Mouse (Mus musculus) limb, embryonic 14.5 days (tissue): ENCODE results near the gene N4bp2l1. TPM values are rescaled to one million over a fixed set of nuclear protein-coding genes. Genes with fewer than 3 reads are reported as not detected.

Experiments
- ATAC-seq: fragments of 200-750 bp; cut with Nextera tagmentation; 2 replicates; pipeline ENCODE4 v1.8.0; 2017; ENCODE audit warnings: low read depth, moderate number of reproducible peaks, moderate TSS enrichment; ENCODE audit not compliant: low FRiP score
- DNase-seq: peaks from one replicate; pipeline ENCODE4 v3.0.0-alpha.2; 2015; ENCODE audit warnings: low spot score
- H3K27ac ChIP-seq: fragments of 300-500 bp; sonication (generic); replicated peaks from 2 replicates; pipeline ENCODE4 v1.5.1; 2014; ENCODE audit warnings: low read depth, mild to moderate bottlenecking, low read length, moderate library complexity, mixed read lengths
- H3K27me3 ChIP-seq: fragments of 300-500 bp; sonication (generic); 2 replicates; pipeline ENCODE4 v1.6.1; 2014; ENCODE audit warnings: low read length, mixed read lengths; ENCODE audit not compliant: control insufficient read depth, insufficient read depth
- H3K36me3 ChIP-seq: fragments of 300-500 bp; sonication (generic); 2 replicates; pipeline ENCODE4 v1.6.1; 2014; ENCODE audit warnings: mild to moderate bottlenecking, low read length, moderate library complexity, mixed read lengths; ENCODE audit not compliant: control insufficient read depth, insufficient read depth
- H3K4me1 ChIP-seq: fragments of 300-500 bp; sonication (generic); 2 replicates; pipeline ENCODE4 v1.6.1; 2014; ENCODE audit warnings: antibody characterized with exemption, low read length, mixed read lengths; ENCODE audit not compliant: control insufficient read depth, insufficient read depth
- H3K4me2 ChIP-seq: fragments of 300-500 bp; sonication (generic); replicated peaks from 2 replicates; pipeline ENCODE4 v1.6.1; 2014; ENCODE audit warnings: low read depth, mild to moderate bottlenecking, low read length, moderate library complexity; ENCODE audit not compliant: severe bottlenecking
- H3K4me3 ChIP-seq: fragments of 300-500 bp; sonication (generic); replicated peaks from 2 replicates; pipeline ENCODE4 v1.5.1; 2014; ENCODE audit warnings: low read length
- H3K9ac ChIP-seq: fragments of 300-500 bp; sonication (generic); 2 replicates; pipeline ENCODE4 v1.6.1; 2014; ENCODE audit warnings: mild to moderate bottlenecking, low read depth, low read length, moderate library complexity; ENCODE audit not compliant: severe bottlenecking
- H3K9me3 ChIP-seq: fragments of 300-500 bp; sonication (generic); 2 replicates; pipeline ENCODE4 v1.6.1; 2016; ENCODE audit warnings: low read length; ENCODE audit not compliant: control insufficient read depth
- POLR2A ChIP-seq: fragments of 200-500 bp; IDR thresholded peaks from 2 replicates; pipeline ENCODE4 v1.8.0; 2012; ENCODE audit warnings: inconsistent platforms, mild to moderate bottlenecking, moderate library complexity, borderline replicate concordance; ENCODE audit not compliant: insufficient read depth, insufficient read length; ENCODE audit errors: extremely low read depth
- WGBS: fragments of 180-500 bp; shearing (Covaris S2); extraction: QIAGEN DNeasy Blood & Tissue Kit; methylation state at CpG from one replicate; pipeline ENCODE4 v1.1.7; 2014; 5-methylcytosine and 5-hydroxymethylcytosine counted together
- polyA plus RNA-seq, 2 experiments: library from polyadenylated mRNA; depleted of rRNA in 1 of 2; stranded (reverse) in 1 of 2; unstranded in 1 of 2; fragments of >200 nt; fragmentation: Nextera tagmentation in 1 of 2; extraction: Ambion mirVana in 1 of 2; gene quantifications; 2 replicates each; pipeline versions ENCODE4 v1.2.1 to v1.2.3; 2012 to 2014

Gene N4bp2l1
- polyA plus RNA-seq, 2 experiments: 4.3 to 6.1 TPM

- Histone ChIP-seq H3K4me3 (no peak overlapping the region), H3K36me3 (no peaks in the 10 kb centered on the region), H3K9ac (no peak overlapping the region), H3K4me2 (no peak overlapping the region), H3K4me1 (no peaks in the 10 kb centered on the region), H3K27me3 (no peaks in the 10 kb centered on the region), H3K27ac (no peak overlapping the region), H3K9me3 (no peaks in the 10 kb centered on the region)
- DNase-seq (no peak), ATAC-seq (no peak)
- no peak for TF ChIP-seq POLR2A
- WGBS: 93% methylated on average over 6 of the region's 6 CpGs
Measured at GRCm38 (mm10) chr5:150606131-150606530, 9.1 kb upstream of the N4bp2l1 start.

GRCm38 (mm10) chr5:150601441-150602230, 4.6 kb upstream of the N4bp2l1 start:
- 80% methylated on average over 14 of the region's 14 CpGs for WGBS
- H3K36me3 ChIP-seq: no peaks in the 10 kb centered on the region

GRCm38 (mm10) chr5:150600554-150601440, 3.8 kb upstream of the N4bp2l1 start:
- H3K4me1 ChIP-seq: no peaks in the 10 kb centered on the region
- no peaks in the 10 kb centered on the region for H3K36me3 ChIP-seq
- DNase-seq (no peak), ATAC-seq (no peak)
- no peak for TF ChIP-seq POLR2A
- 0 out of 2 replicates have a peak, but pooled peaks cover 4% of the 10 kb centered on the region for H3K27me3 ChIP-seq
- H3K9ac ChIP-seq: no peak overlapping the region
- WGBS: 74% methylated on average over 20 of the region's 20 CpGs
- H3K4me3 ChIP-seq: no peak overlapping the region
- H3K27ac ChIP-seq: no peak overlapping the region
- no peak overlapping the region for H3K4me2 ChIP-seq
- no peaks in the 10 kb centered on the region for H3K9me3 ChIP-seq

More at GRCm38 (mm10) chr5:150601441-150602230, 4.6 kb upstream of the N4bp2l1 start:
- H3K4me2 ChIP-seq: no peak overlapping the region
- ATAC-seq (no peak), DNase-seq (no peak)
- H3K4me1 ChIP-seq: no peaks in the 10 kb centered on the region
- H3K4me3 ChIP-seq: no peak overlapping the region
- TF ChIP-seq POLR2A: no peak
- no peak overlapping the region for H3K27ac ChIP-seq
- no peaks in the 10 kb centered on the region for H3K9me3 ChIP-seq
- H3K9ac ChIP-seq: no peak overlapping the region
- H3K27me3 ChIP-seq: no peaks in the 10 kb centered on the region

GRCm38 (mm10) chr5:150599301-150600294, 2.6 kb upstream of the N4bp2l1 start:
- TF ChIP-seq POLR2A: no peak
- Histone ChIP-seq H3K4me2 (no peak overlapping the region), H3K9me3 (no peaks in the 10 kb centered on the region), H3K36me3 (no peaks in the 10 kb centered on the region), H3K27ac (no peak overlapping the region), H3K9ac (no peak overlapping the region), H3K4me1 (peaks cover 3% of the 10 kb centered on the region; the same call in 1 of the 2 replicates), H3K27me3 (peaks cover 9% of the 10 kb centered on the region; the same call in 1 of the 2 replicates), H3K4me3 (no peak overlapping the region)
- WGBS: 67% methylated on average over 13 of the region's 13 CpGs
- no peak for DNase-seq
- no peak for ATAC-seq
